Comparison of ENCODE assay signal across 9 mouse cellular contexts in the genomic region with DNA sequence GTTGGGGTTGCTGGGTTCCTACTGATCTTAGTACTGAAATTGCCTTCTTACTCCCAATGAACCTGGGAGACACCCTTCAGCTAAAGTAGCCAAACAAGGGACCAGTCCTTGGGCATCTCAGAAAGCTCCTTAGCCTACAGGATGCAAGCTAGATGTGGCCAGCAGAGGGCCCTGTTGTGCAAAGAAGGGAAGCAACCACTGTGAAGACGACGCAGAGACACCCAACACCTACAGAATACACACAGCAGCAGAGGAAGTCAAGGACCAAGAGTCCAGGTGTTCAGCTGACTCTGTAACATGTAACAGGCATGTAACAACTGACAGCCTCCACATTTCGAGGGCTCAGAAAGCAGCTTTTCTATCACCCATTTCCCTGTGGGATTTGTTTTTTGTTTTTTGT. TPM values are rescaled to one million over a fixed set of nuclear protein-coding genes. Genes with fewer than 3 reads are reported as not detected.
A peak's percentile ranks its signal among the peaks of the same experiment; 100 is the strongest.
DNase-seq lines count a peak whose midpoint lies in the region; ATAC-seq lines count a peak whose summit lies in the region.
"Had no signal": no experiment of that assay in that cellular context is flagged by ENCODE, and none has a peak within 500 bp of the region (broad histone marks: within the 10 kb centered on the region; RNA-seq: fewer than 3 reads in every experiment).

No protein-coding gene starts in this region.

- H3K4me1 ChIP-seq in forebrain, embryonic 11.5 days (replicated peaks; ENCODE audit: control insufficient read depth, insufficient read depth, low read length): no peaks in the 10 kb centered on the region
- no peaks in the 10 kb centered on the region for H3K4me1 ChIP-seq in forebrain, embryonic 16.5 days (replicated peaks; ENCODE audit: control insufficient read depth, insufficient read depth, low read length)
- H3K4me1 ChIP-seq in heart, embryonic 16.5 days (ENCODE audit: control insufficient read depth, insufficient read depth, low read length): peaks cover 2% of the 10 kb centered on the region; the same call in 1 of the 2 replicates

- no peak overlapping the region for H3K9ac ChIP-seq in forebrain, embryonic 11.5 days (ENCODE audit: low read length)
- no peak overlapping the region for H3K9ac ChIP-seq in forebrain, embryonic 16.5 days (replicated peaks; ENCODE audit: low read depth, low read length)
- no peak overlapping the region for H3K9ac ChIP-seq in heart, embryonic 16.5 days (ENCODE audit: low read length)
- H3K9ac ChIP-seq: limb, embryonic 12.5 days had no signal

- H3K4me3 ChIP-seq in forebrain, embryonic 11.5 days (ENCODE audit: low read depth, low read length): no peak overlapping the region
- H3K4me3 ChIP-seq in forebrain, embryonic 16.5 days (replicated peaks; ENCODE audit: low read length): no peak overlapping the region
- H3K4me3 ChIP-seq in heart, embryonic 16.5 days (ENCODE audit: low read length): no peak overlapping the region
- H3K4me3 ChIP-seq: limb, embryonic 12.5 days had no signal

- DNase-seq in forebrain, embryonic 11.5 days (ENCODE audit: low spot score): peak; percentile 66
- peak; percentile 70 for DNase-seq in ovary, postnatal 36 days (ENCODE audit: low spot score)
- no peak for DNase-seq in ovary, adult 18-20 months (ENCODE audit: low spot score)
- peak; percentile 90 for DNase-seq in c-Kit-positive CD71-negative TER-119-negative erythroid progenitor cells, embryonic 14.5 days (ENCODE audit: low read depth)
- peak; percentile 85 for DNase-seq in lung, postnatal 10 days
- DNase-seq in splenic B cell, adult 2 months (ENCODE audit: low read depth, low spot score): peak; percentile 89

- no peaks in the 10 kb centered on the region for H3K27me3 ChIP-seq in forebrain, embryonic 11.5 days (ENCODE audit: control insufficient read depth, insufficient read depth, low read length)
- H3K27me3 ChIP-seq in forebrain, embryonic 16.5 days (replicated peaks; ENCODE audit: control insufficient read depth, insufficient read depth, low read length): no peaks in the 10 kb centered on the region
- no peaks in the 10 kb centered on the region for H3K27me3 ChIP-seq in heart, embryonic 16.5 days (ENCODE audit: control insufficient read depth, insufficient read depth, low read length)
- no peaks in the 10 kb centered on the region for H3K27me3 ChIP-seq in splenic B cell, adult 2 months (ENCODE audit: control insufficient read depth, insufficient read depth, low read length, poor library complexity, severe bottlenecking)
- H3K27me3 ChIP-seq: limb, embryonic 12.5 days had no signal

- 43% methylated on average over 3 of the region's 3 CpGs for WGBS in forebrain, embryonic 11.5 days
- WGBS in forebrain, embryonic 16.5 days: 46% methylated on average over 3 of the region's 3 CpGs
- 29% methylated on average over 3 of the region's 3 CpGs for WGBS in heart, embryonic 16.5 days

- no peaks in the 10 kb centered on the region for H3K9me3 ChIP-seq in forebrain, embryonic 11.5 days (ENCODE audit: control insufficient read depth, low read length)
- no peaks in the 10 kb centered on the region for H3K9me3 ChIP-seq in forebrain, embryonic 16.5 days (ENCODE audit: control insufficient read depth, low read length)
- no peaks in the 10 kb centered on the region for H3K9me3 ChIP-seq in heart, embryonic 16.5 days (replicated peaks; ENCODE audit: control insufficient read depth, low read length)
- H3K9me3 ChIP-seq: limb, embryonic 12.5 days had no signal

- H3K27ac ChIP-seq in forebrain, embryonic 11.5 days (ENCODE audit: low read depth, low read length): no peak overlapping the region
- no peak overlapping the region for H3K27ac ChIP-seq in forebrain, embryonic 16.5 days (ENCODE audit: low read length)
- no peak overlapping the region for H3K27ac ChIP-seq in heart, embryonic 16.5 days (ENCODE audit: low read length)
- H3K27ac ChIP-seq: limb, embryonic 12.5 days had no signal

- H3K36me3 ChIP-seq in forebrain, embryonic 11.5 days (ENCODE audit: control insufficient read depth, insufficient read depth, low read length): no peaks in the 10 kb centered on the region
- no peaks in the 10 kb centered on the region for H3K36me3 ChIP-seq in forebrain, embryonic 16.5 days (ENCODE audit: control insufficient read depth, insufficient read depth)
- no peaks in the 10 kb centered on the region for H3K36me3 ChIP-seq in heart, embryonic 16.5 days (ENCODE audit: control insufficient read depth, insufficient read depth)
- no peaks in the 10 kb centered on the region for H3K36me3 ChIP-seq in splenic B cell, adult 2 months (ENCODE audit: control insufficient read depth, insufficient read depth, low read length, poor library complexity, severe bottlenecking)
- H3K36me3 ChIP-seq: limb, embryonic 12.5 days had no signal

- ATAC-seq in forebrain, embryonic 11.5 days (replicated peaks; ENCODE audit: low FRiP score): no peak
- ATAC-seq in forebrain, embryonic 16.5 days: no peak
- ATAC-seq in heart, embryonic 16.5 days (replicated peaks; ENCODE audit: extremely low read depth, insufficient read depth, low FRiP score): 0 out of 2 replicates have a peak, but pooled peaks have one; percentile 49

- no peak overlapping the region for H3K4me2 ChIP-seq in forebrain, embryonic 11.5 days (ENCODE audit: low read depth, low read length, severe bottlenecking)
- H3K4me2 ChIP-seq in forebrain, embryonic 16.5 days (ENCODE audit: low read length): no peak overlapping the region
- H3K4me2 ChIP-seq in heart, embryonic 16.5 days (ENCODE audit: low read depth, low read length): no peak overlapping the region
- H3K4me2 ChIP-seq: limb, embryonic 12.5 days had no signal

RNA-seq across cellular contexts. Expression of gene Btbd9, which starts 16.8 kb away (rescaled TPM):
- polyA plus RNA-seq in forebrain, embryonic 11.5 days (2014; fragmentation: Nextera tagmentation; extraction: Ambion mirVana): 63.4 and 63.9 TPM in 2 replicates
- polyA plus RNA-seq in forebrain, embryonic 16.5 days (2015; fragmentation: Nextera tagmentation; extraction: Ambion mirVana): 141 and 147 TPM in 2 replicates
- polyA plus RNA-seq in heart, embryonic 16.5 days (2015; fragmentation: Nextera tagmentation; extraction: Ambion mirVana): 38.9 and 41.2 TPM in 2 replicates
